ENCODE assay signal across 8 mouse cellular contexts in the genomic region with DNA sequence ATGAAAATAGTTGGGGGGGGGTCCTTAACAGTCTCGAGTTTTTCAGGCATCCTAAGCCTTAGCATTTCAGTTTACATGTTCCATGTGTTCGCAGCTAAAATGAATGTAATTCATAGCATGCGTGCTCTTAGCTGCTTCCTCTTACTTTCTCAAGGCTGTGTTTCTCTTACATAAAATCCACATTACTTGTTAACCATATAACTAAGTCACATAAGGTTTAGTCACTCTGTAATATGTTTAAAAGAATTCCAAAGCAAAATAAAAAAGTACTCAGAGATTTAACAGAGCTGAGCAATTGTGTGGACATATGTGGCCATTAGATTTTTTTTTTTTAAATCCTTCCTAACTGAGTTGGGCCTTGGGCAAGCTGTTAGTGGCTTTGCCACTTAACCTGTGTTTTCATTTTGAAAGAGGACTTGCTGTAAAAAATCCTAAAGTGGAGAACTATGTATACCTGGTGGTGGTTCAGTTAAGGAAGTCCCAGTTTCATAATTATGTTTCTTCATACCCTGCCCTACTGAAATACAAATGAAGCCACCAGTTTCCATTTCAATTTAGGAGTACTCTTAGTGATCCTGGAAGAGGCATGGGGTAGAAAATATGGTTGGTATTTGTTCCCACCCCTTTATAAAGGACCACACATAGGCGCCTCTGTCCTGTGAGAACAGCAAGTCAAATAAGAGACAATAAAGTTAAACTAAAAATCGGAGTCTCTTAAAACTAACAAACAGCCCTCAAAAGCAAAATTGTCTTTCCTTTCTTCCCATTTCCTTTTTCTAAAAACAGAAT. TPM values are rescaled to one million over a fixed set of nuclear protein-coding genes. Genes with fewer than 3 reads are reported as not detected.
DNase-seq lines count a peak whose midpoint lies in the region; ATAC-seq and TF ChIP-seq lines count a peak whose summit lies in the region.

No protein-coding gene starts in this region.

- H3K27ac ChIP-seq in liver, adult 2 months (replicated peaks; ENCODE audit: insufficient read depth, low read depth, low read length): no peak overlapping the region
- H3K27ac ChIP-seq in forebrain, embryonic 13.5 days: peak overlapping the region; percentile 79
- peak overlapping the region; percentile 59; the same call in 1 of the 2 replicates for H3K27ac ChIP-seq in limb, embryonic 14.5 days (replicated peaks; ENCODE audit: low read depth, low read length)

- H3K9ac ChIP-seq in liver, adult 2 months (ENCODE audit: low read depth, low read length): no peak overlapping the region
- H3K9ac ChIP-seq in forebrain, embryonic 13.5 days: peak overlapping the region; percentile 99
- H3K9ac ChIP-seq in limb, embryonic 14.5 days (ENCODE audit: low read depth, low read length, severe bottlenecking): peak overlapping the region; percentile 90

- no peak for TF ChIP-seq POLR2A in liver, adult 2 months (IDR thresholded peaks at IDR 0.05; ENCODE audit: extremely low read depth, insufficient read depth, low read length)
- no peak for TF ChIP-seq POLR2A in limb, embryonic 14.5 days (IDR thresholded peaks at IDR 0.05; ENCODE audit: borderline replicate concordance, extremely low read depth, insufficient read depth, insufficient read length)

- no peaks in the 10 kb centered on the region for H3K9me3 ChIP-seq in forebrain, embryonic 13.5 days (replicated peaks)
- H3K9me3 ChIP-seq in limb, embryonic 14.5 days (ENCODE audit: control insufficient read depth, low read length): no peaks in the 10 kb centered on the region

- H3K4me3 ChIP-seq in liver, adult 2 months (ENCODE audit: insufficient read depth, low read depth, low read length): peak overlapping the region; percentile 47; the same call in 1 of the 2 replicates
- H3K4me3 ChIP-seq in forebrain, embryonic 13.5 days: peak overlapping the region; percentile 95
- H3K4me3 ChIP-seq in limb, embryonic 14.5 days (replicated peaks; ENCODE audit: low read length): peak overlapping the region; percentile 78

- no peaks in the 10 kb centered on the region; the same call in 1 of the 2 replicates for H3K4me1 ChIP-seq in liver, adult 2 months (ENCODE audit: control insufficient read depth, insufficient read depth, low read length)
- peaks cover 31% of the 10 kb centered on the region for H3K4me1 ChIP-seq in forebrain, embryonic 13.5 days
- H3K4me1 ChIP-seq in limb, embryonic 14.5 days (ENCODE audit: control insufficient read depth, insufficient read depth, low read length): peaks cover 18% of the 10 kb centered on the region; the same call in 1 of the 2 replicates

- no peaks in the 10 kb centered on the region for H3K27me3 ChIP-seq in liver, adult 2 months (ENCODE audit: control insufficient read depth, insufficient read depth, low read length)
- H3K27me3 ChIP-seq in forebrain, embryonic 13.5 days: no peaks in the 10 kb centered on the region
- H3K27me3 ChIP-seq in limb, embryonic 14.5 days (ENCODE audit: control insufficient read depth, insufficient read depth, low read length): 0 out of 2 replicates have a peak, but pooled peaks cover 3% of the 10 kb centered on the region

- 41% methylated on average over 5 of the region's 5 CpGs for WGBS in liver, adult 2 months
- 2% methylated on average over 5 of the region's 5 CpGs for WGBS in forebrain, embryonic 13.5 days
- WGBS in limb, embryonic 14.5 days: 5% methylated on average over 5 of the region's 5 CpGs

- no peaks in the 10 kb centered on the region for H3K36me3 ChIP-seq in liver, adult 2 months (ENCODE audit: control insufficient read depth, insufficient read depth, low read length)
- H3K36me3 ChIP-seq in forebrain, embryonic 13.5 days (ENCODE audit: poor library complexity, severe bottlenecking): no peaks in the 10 kb centered on the region
- no peaks in the 10 kb centered on the region for H3K36me3 ChIP-seq in limb, embryonic 14.5 days (ENCODE audit: control insufficient read depth, insufficient read depth, low read length)

- DNase-seq in liver, adult 2 months (ENCODE audit: extremely low read depth, low read depth, low spot score): no peak
- no peak for DNase-seq in liver
- no peak for DNase-seq in limb, embryonic 14.5 days (ENCODE audit: low spot score)
- DNase-seq in retina, embryonic 14.5 days (ENCODE audit: low spot score): peak; percentile 32
- DNase-seq in thymus, postnatal 14 days: no peak
- no peak for DNase-seq in layer of hippocampus, adult 18-20 months (ENCODE audit: low spot score in 2 of 2)
- no peak for DNase-seq in gastrocnemius, adult 18-20 months (ENCODE audit: low spot score)

- ATAC-seq in forebrain, embryonic 13.5 days: no peak
- ATAC-seq in limb, embryonic 14.5 days (ENCODE audit: low FRiP score, low read depth): no peak

- H3K79me2 ChIP-seq in liver, adult 2 months (ENCODE audit: control insufficient read depth, insufficient read depth, low read length): no peaks in the 10 kb centered on the region; the same call in 1 of the 2 replicates

- peak overlapping the region; percentile 80 for H3K4me2 ChIP-seq in forebrain, embryonic 13.5 days
- H3K4me2 ChIP-seq in limb, embryonic 14.5 days (replicated peaks; ENCODE audit: low read depth, low read length, severe bottlenecking): peak overlapping the region; percentile 63

- TF ChIP-seq CTCF in liver, adult 2 months (IDR thresholded peaks at IDR 0.05; ENCODE audit: low read depth, low read length): no peak

RNA-seq across cellular contexts. Expression of gene Pbx1, which starts 2.0 kb away (rescaled TPM):
- total RNA-seq in liver, adult 2 months (2014; rRNA removed): 6.1 and 8.1 TPM in 2 replicates
- polyA plus RNA-seq in liver, adult 2 months (2012; rRNA removed): 7.7 and 9.9 TPM in 2 replicates
- polyA plus RNA-seq in forebrain, embryonic 13.5 days (2015; fragmentation: Nextera tagmentation; extraction: Ambion mirVana): 72.2 and 78.9 TPM in 2 replicates
- polyA plus RNA-seq in limb, embryonic 14.5 days (2012; rRNA removed): 48.2 and 59.9 TPM in 2 replicates
- polyA plus RNA-seq in limb, embryonic 14.5 days (2014; fragmentation: Nextera tagmentation; extraction: Ambion mirVana): 26.5 and 32.1 TPM in 2 replicates
- 100 to 1,000 TPM; 122 to 127 TPM for total RNA-seq in layer of hippocampus, adult 18-20 months (2021)
- 10 to 100 TPM; 25.2 to 28.0 TPM for total RNA-seq in gastrocnemius, adult 18-20 months (2021)

Comparison
In these comparisons a context has a peak if more than half of its experiments do, and no peak if none do; other contexts are left out.
1. RNA of gene Pbx1, which starts 2.0 kb away (total RNA-seq): 122 to 127 TPM in layer of hippocampus, adult 18-20 months; 25.2 to 28.0 TPM in gastrocnemius, adult 18-20 months and 6.1 to 8.1 TPM in liver, adult 2 months; every median in the first group is over 4 times any median in the second.
2. Peak in every context shown above with its lines, with median percentiles within 50 percentile points of each other: H3K4me3 ChIP-seq.